Mouse (Mus musculus): Measurements from ENCODE around the gene Kif13a. TPM values are rescaled to one million over a fixed set of nuclear protein-coding genes. Genes with fewer than 3 reads are reported as not detected.
A peak's percentile ranks its signal among the peaks of the same experiment; 100 is the strongest.

The Kif13a gene
- polyA plus RNA-seq, 1 experiment from 2014 or later, result 16.1 TPM

- no peaks in the 10 kb centered on the region for H3K27me3 ChIP-seq (ENCODE audit: control insufficient read depth, insufficient read depth, low read length)
- H3K9me3 ChIP-seq (ENCODE audit: control insufficient read depth, low read length), result no peaks in the 10 kb centered on the region
- under 1% methylated on average over 30 of the region's 30 CpGs for WGBS
- ATAC-seq (ENCODE audit: low FRiP score), result no peak
- H3K9ac ChIP-seq (ENCODE audit: low read length), result peak overlapping the region; percentile 96
- no peaks in the 10 kb centered on the region for H3K36me3 ChIP-seq (ENCODE audit: control insufficient read depth, insufficient read depth, low read length)
- peak overlapping the region; percentile 57 for H3K4me2 ChIP-seq
- H3K4me1 ChIP-seq (ENCODE audit: control insufficient read depth, insufficient read depth, low read length), result peaks cover 15% of the 10 kb centered on the region
- peak overlapping the region; percentile 99 for H3K4me3 ChIP-seq (ENCODE audit: low read depth, low read length)
- peak overlapping the region; percentile 90 for H3K27ac ChIP-seq (ENCODE audit: low read depth, low read length)
- DNase-seq (ENCODE audit: low spot score, missing footprints), result peak; percentile 93
Observed at GRCm38 (mm10) chr13:46726288-46727037, 203.2 kb downstream of the Kif13a start.

DNA sequence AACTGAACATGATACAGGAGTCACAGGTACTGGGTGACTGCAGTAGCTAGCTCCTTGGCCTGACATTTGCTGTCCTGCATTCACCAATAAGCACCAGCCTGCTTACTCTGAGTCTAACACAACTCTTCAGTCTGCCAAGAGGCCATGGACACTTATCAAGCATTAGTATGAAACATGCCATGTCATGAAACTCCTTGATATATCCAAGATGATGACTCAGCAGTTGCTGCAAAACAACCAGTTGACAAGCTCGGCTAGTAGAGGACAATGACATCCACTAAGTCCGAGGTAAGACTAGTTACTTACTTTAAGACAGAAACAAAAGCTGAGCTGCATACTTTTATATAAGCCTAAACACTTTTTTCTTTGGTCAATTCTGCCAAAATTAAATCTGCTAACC is 204.4 kb downstream of the Kif13a start:
- WGBS, result 31% methylated on average over 2 of the region's 2 CpGs
- no peaks in the 10 kb centered on the region for H3K36me3 ChIP-seq (ENCODE audit: control insufficient read depth, insufficient read depth, low read length)
- peaks cover 15% of the 10 kb centered on the region for H3K4me1 ChIP-seq (ENCODE audit: control insufficient read depth, insufficient read depth, low read length)
- peak overlapping the region; percentile 57 for H3K4me2 ChIP-seq
- H3K4me3 ChIP-seq (ENCODE audit: low read depth, low read length), result no peak overlapping the region
- peak; percentile 78 for DNase-seq (ENCODE audit: low spot score, missing footprints)
- H3K27me3 ChIP-seq (ENCODE audit: control insufficient read depth, insufficient read depth, low read length), result no peaks in the 10 kb centered on the region
- no peak overlapping the region for H3K27ac ChIP-seq (ENCODE audit: low read depth, low read length)
- no peak overlapping the region for H3K9ac ChIP-seq (ENCODE audit: low read length)
- ATAC-seq (ENCODE audit: low FRiP score), result no peak
- H3K9me3 ChIP-seq (ENCODE audit: control insufficient read depth, low read length), result no peaks in the 10 kb centered on the region

- peaks cover 15% of the 10 kb centered on the region for H3K4me1 ChIP-seq (ENCODE audit: control insufficient read depth, insufficient read depth, low read length)
- no peak overlapping the region for H3K9ac ChIP-seq (ENCODE audit: low read length)
- H3K27me3 ChIP-seq (ENCODE audit: control insufficient read depth, insufficient read depth, low read length), result no peaks in the 10 kb centered on the region
- DNase-seq (ENCODE audit: low spot score, missing footprints) (no peak), ATAC-seq (ENCODE audit: low FRiP score) (no peak)
- H3K4me3 ChIP-seq (ENCODE audit: low read depth, low read length), result no peak overlapping the region
- H3K9me3 ChIP-seq (ENCODE audit: control insufficient read depth, low read length), result no peaks in the 10 kb centered on the region
- H3K4me2 ChIP-seq, result no peak overlapping the region
- H3K36me3 ChIP-seq (ENCODE audit: control insufficient read depth, insufficient read depth, low read length), result no peaks in the 10 kb centered on the region
- no peak overlapping the region for H3K27ac ChIP-seq (ENCODE audit: low read depth, low read length)
Observed at GRCm38 (mm10) chr13:46724371-46724770, 205.3 kb downstream of the Kif13a start.

DNA sequence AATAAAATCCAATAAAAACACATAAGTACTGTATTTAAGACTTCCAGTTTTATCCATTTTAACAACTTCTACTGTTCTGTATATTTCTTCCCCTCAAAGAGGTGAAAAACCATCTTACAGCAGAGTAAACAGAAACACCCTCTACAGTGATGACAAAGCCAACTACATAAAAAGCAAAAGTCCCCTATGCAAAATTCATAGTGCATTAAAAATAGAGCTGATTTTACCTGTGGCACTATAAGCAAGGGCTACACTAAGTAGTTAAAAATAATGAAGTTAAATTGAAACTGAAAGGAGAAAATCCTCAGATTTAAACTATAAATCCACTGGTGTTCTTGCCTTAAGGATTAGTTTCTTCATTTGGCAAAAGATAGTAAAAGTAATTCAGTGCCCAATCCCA is 208.7 kb downstream of the Kif13a start:
- ATAC-seq (ENCODE audit: low FRiP score) (no peak), DNase-seq (ENCODE audit: low spot score, missing footprints) (no peak)
- H3K9me3 ChIP-seq (ENCODE audit: control insufficient read depth, low read length), result no peaks in the 10 kb centered on the region
- H3K36me3 ChIP-seq (ENCODE audit: control insufficient read depth, insufficient read depth, low read length), result no peaks in the 10 kb centered on the region
- no peak overlapping the region for H3K27ac ChIP-seq (ENCODE audit: low read depth, low read length)
- peaks cover 13% of the 10 kb centered on the region for H3K4me1 ChIP-seq (ENCODE audit: control insufficient read depth, insufficient read depth, low read length)
- no peaks in the 10 kb centered on the region for H3K27me3 ChIP-seq (ENCODE audit: control insufficient read depth, insufficient read depth, low read length)
- H3K4me3 ChIP-seq (ENCODE audit: low read depth, low read length), result no peak overlapping the region
- H3K4me2 ChIP-seq, result no peak overlapping the region
- no peak overlapping the region for H3K9ac ChIP-seq (ENCODE audit: low read length)

- Histone ChIP-seq H3K4me1 (ENCODE audit: control insufficient read depth, insufficient read depth, low read length) (no peaks in the 10 kb centered on the region), H3K4me3 (ENCODE audit: low read depth, low read length) (no peak overlapping the region), H3K9me3 (ENCODE audit: control insufficient read depth, low read length) (no peaks in the 10 kb centered on the region), H3K27me3 (ENCODE audit: control insufficient read depth, insufficient read depth, low read length) (no peaks in the 10 kb centered on the region), H3K27ac (ENCODE audit: low read depth, low read length) (no peak overlapping the region), H3K4me2 (no peak overlapping the region), H3K36me3 (ENCODE audit: control insufficient read depth, insufficient read depth, low read length) (no peaks in the 10 kb centered on the region), H3K9ac (ENCODE audit: low read length) (no peak overlapping the region)
- ATAC-seq (ENCODE audit: low FRiP score) (no peak), DNase-seq (ENCODE audit: low spot score, missing footprints) (no peak)
- 84% methylated on average over 5 of the region's 5 CpGs for WGBS
Observed at GRCm38 (mm10) chr13:46718893-46719400, 210.7 kb downstream of the Kif13a start.

GRCm38 (mm10) chr13:46715976-46716639 is 213.6 kb downstream of the Kif13a start:
- 78% methylated on average over 3 of the region's 3 CpGs for WGBS
- Histone ChIP-seq H3K4me1 (ENCODE audit: control insufficient read depth, insufficient read depth, low read length) (no peaks in the 10 kb centered on the region), H3K9me3 (ENCODE audit: control insufficient read depth, low read length) (no peaks in the 10 kb centered on the region), H3K4me3 (ENCODE audit: low read depth, low read length) (no peak overlapping the region), H3K4me2 (no peak overlapping the region), H3K27ac (ENCODE audit: low read depth, low read length) (no peak overlapping the region), H3K9ac (ENCODE audit: low read length) (no peak overlapping the region), H3K36me3 (ENCODE audit: control insufficient read depth, insufficient read depth, low read length) (peaks cover 2% of the 10 kb centered on the region), H3K27me3 (ENCODE audit: control insufficient read depth, insufficient read depth, low read length) (no peaks in the 10 kb centered on the region)
- ATAC-seq (ENCODE audit: low FRiP score), result no peak
- no peak for DNase-seq (ENCODE audit: low spot score, missing footprints)

- Histone ChIP-seq H3K27ac (ENCODE audit: low read depth, low read length) (no peak overlapping the region), H3K9me3 (ENCODE audit: control insufficient read depth, low read length) (no peaks in the 10 kb centered on the region), H3K27me3 (ENCODE audit: control insufficient read depth, insufficient read depth, low read length) (no peaks in the 10 kb centered on the region), H3K4me3 (ENCODE audit: low read depth, low read length) (no peak overlapping the region), H3K36me3 (ENCODE audit: control insufficient read depth, insufficient read depth, low read length) (peaks cover 4% of the 10 kb centered on the region), H3K4me2 (no peak overlapping the region), H3K9ac (ENCODE audit: low read length) (no peak overlapping the region), H3K4me1 (ENCODE audit: control insufficient read depth, insufficient read depth, low read length) (no peaks in the 10 kb centered on the region)
- ATAC-seq (ENCODE audit: low FRiP score), result no peak
- WGBS, result 87% methylated on average over 5 of the region's 5 CpGs
- no peak for DNase-seq (ENCODE audit: low spot score, missing footprints)
Observed at GRCm38 (mm10) chr13:46713486-46713885, 216.2 kb downstream of the Kif13a start.

- H3K27ac ChIP-seq (ENCODE audit: low read depth, low read length), result no peak overlapping the region
- no peaks in the 10 kb centered on the region for H3K27me3 ChIP-seq (ENCODE audit: control insufficient read depth, insufficient read depth, low read length)
- H3K9ac ChIP-seq (ENCODE audit: low read length), result no peak overlapping the region
- H3K4me1 ChIP-seq (ENCODE audit: control insufficient read depth, insufficient read depth, low read length), result no peaks in the 10 kb centered on the region
- H3K36me3 ChIP-seq (ENCODE audit: control insufficient read depth, insufficient read depth, low read length), result peaks cover 4% of the 10 kb centered on the region; the same call in 1 of the 2 replicates
- peak; percentile 81 for DNase-seq (ENCODE audit: low spot score, missing footprints)
- no peak overlapping the region for H3K4me3 ChIP-seq (ENCODE audit: low read depth, low read length)
- 83% methylated on average over 5 of the region's 5 CpGs for WGBS
- no peaks in the 10 kb centered on the region for H3K9me3 ChIP-seq (ENCODE audit: control insufficient read depth, low read length)
- no peak overlapping the region for H3K4me2 ChIP-seq
- no peak for ATAC-seq (ENCODE audit: low FRiP score)
Observed at GRCm38 (mm10) chr13:46703138-46703537, 226.5 kb downstream of the Kif13a start.

DNA sequence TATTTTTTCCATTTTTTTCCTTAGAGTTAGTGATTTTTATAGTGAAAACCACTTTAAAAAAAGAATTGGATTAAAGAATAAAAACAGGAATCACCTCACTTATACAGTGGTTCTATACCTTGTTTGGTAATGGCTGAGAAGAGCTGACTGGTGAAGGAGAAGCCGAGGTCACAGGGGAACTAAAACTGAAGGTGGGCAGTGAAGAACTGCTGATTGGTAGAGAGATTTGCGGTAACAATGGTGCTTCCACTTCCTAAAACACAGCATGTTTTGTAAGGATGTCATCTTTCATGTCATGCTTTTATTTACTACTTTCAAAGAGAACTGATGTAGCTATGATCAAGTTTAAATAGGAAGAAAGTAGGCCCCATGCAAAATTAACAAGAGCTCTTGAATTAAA is 228.2 kb downstream of the Kif13a start:
- Histone ChIP-seq H3K36me3 (ENCODE audit: control insufficient read depth, insufficient read depth, low read length) (peaks cover 6% of the 10 kb centered on the region; the same call in 1 of the 2 replicates), H3K27ac (ENCODE audit: low read depth, low read length) (no peak overlapping the region), H3K4me3 (ENCODE audit: low read depth, low read length) (no peak overlapping the region), H3K4me2 (no peak overlapping the region), H3K27me3 (ENCODE audit: control insufficient read depth, insufficient read depth, low read length) (no peaks in the 10 kb centered on the region), H3K4me1 (ENCODE audit: control insufficient read depth, insufficient read depth, low read length) (no peaks in the 10 kb centered on the region), H3K9ac (ENCODE audit: low read length) (no peak overlapping the region), H3K9me3 (ENCODE audit: control insufficient read depth, low read length) (no peaks in the 10 kb centered on the region)
- DNase-seq (ENCODE audit: low spot score, missing footprints) (no peak), ATAC-seq (ENCODE audit: low FRiP score) (no peak)
- 89% methylated on average over 2 of the region's 2 CpGs for WGBS

All from midbrain, embryonic 11.5 days (tissue).